Mouse (Mus musculus) T-helper 2 cell (primary cell): ENCODE data around the gene Rab21.

ENCODE experiments used
- in situ Hi-C: fragments of 300-600 bp; cut with MboI, MseI; formaldehyde crosslinking; loops from one replicate; pipeline ENCODE4 v1.15.1; 2025; ENCODE audit warnings: high pct_unique_total_duplicates

Gene Rab21

GRCm38 (mm10) chr10:115315473-115316171, at the start of gene Rab21:
Gene Rab21 (minus strand): TSS chr10:115315594.
- in situ Hi-C loops, result no loop called here

- in situ Hi-C loops, result loop anchor here (5.0 kb wide), 1 partner anchor 41 kb away; no protein-coding TSS in a partner anchor
Measured at GRCm38 (mm10) chr10:115363151-115363550, 47.8 kb upstream of the Rab21 start.

- in situ Hi-C loops, result loop anchor here (5.0 kb wide), 1 partner anchor 40 kb away; no protein-coding TSS in a partner anchor
Measured at GRCm38 (mm10) chr10:115362623-115362964, 47.2 kb upstream of the Rab21 start.

- in situ Hi-C loops, result loop anchor here (5.0 kb wide), 1 partner anchor 40 kb away; no protein-coding TSS in a partner anchor
Measured at GRCm38 (mm10) chr10:115361840-115362622, 46.6 kb upstream of the Rab21 start, which contains the start of gene Tmem19. Gene Tmem19 (minus strand): TSS chr10:115362501.

- in situ Hi-C loops, result no loop called here
Measured at GRCm38 (mm10) chr10:115359066-115359465, 43.7 kb upstream of the Rab21 start.

- in situ Hi-C loops, result no loop called here
Measured at GRCm38 (mm10) chr10:115358216-115358919, 43.0 kb upstream of the Rab21 start.

GRCm38 (mm10) chr10:115356106-115356505, 40.7 kb upstream of the Rab21 start:
- in situ Hi-C loops, result no loop called here

- in situ Hi-C loops, result no loop called here
Measured at GRCm38 (mm10) chr10:115355016-115355415, 39.6 kb upstream of the Rab21 start.

- in situ Hi-C loops, result no loop called here
Measured at GRCm38 (mm10) chr10:115354553-115354952, 39.2 kb upstream of the Rab21 start.

- in situ Hi-C loops, result no loop called here
Measured at GRCm38 (mm10) chr10:115350810-115351397, 35.5 kb upstream of the Rab21 start.

- in situ Hi-C loops, result no loop called here
Measured at GRCm38 (mm10) chr10:115349509-115349908, 34.1 kb upstream of the Rab21 start.

- in situ Hi-C loops, result no loop called here
Measured at GRCm38 (mm10) chr10:115349029-115349428, 33.6 kb upstream of the Rab21 start.

- in situ Hi-C loops, result no loop called here
Measured at GRCm38 (mm10) chr10:115348131-115348530, 32.7 kb upstream of the Rab21 start.

- in situ Hi-C loops, result no loop called here
Measured at GRCm38 (mm10) chr10:115346444-115346843, 31.1 kb upstream of the Rab21 start.

- in situ Hi-C loops, result no loop called here
Measured at GRCm38 (mm10) chr10:115342771-115343425, 27.5 kb upstream of the Rab21 start.

GRCm38 (mm10) chr10:115339820-115340328, 24.5 kb upstream of the Rab21 start:
- in situ Hi-C loops, result no loop called here

- in situ Hi-C loops, result no loop called here
Measured at GRCm38 (mm10) chr10:115336901-115337300, 21.5 kb upstream of the Rab21 start.

GRCm38 (mm10) chr10:115333528-115333927, 18.1 kb upstream of the Rab21 start:
- in situ Hi-C loops, result no loop called here

GRCm38 (mm10) chr10:115332997-115333396, 17.6 kb upstream of the Rab21 start:
- in situ Hi-C loops, result no loop called here

- in situ Hi-C loops, result no loop called here
Measured at GRCm38 (mm10) chr10:115332420-115332952, 17.1 kb upstream of the Rab21 start.
